17 mouse cellular contexts compared by ENCODE assay signal in genomic region chr8:33067453-33068039, GRCm38 (mm10).
"Had no signal": no experiment of that assay in that cellular context is flagged by ENCODE, and none has a peak within 500 bp of the region (broad histone marks: within the 10 kb centered on the region; RNA-seq: fewer than 3 reads in every experiment).

No protein-coding gene starts in this region.

- H3K4me1 ChIP-seq: limb, embryonic 13.5 days; neural tube, embryonic 15.5 days had no signal

- H3K4me3 ChIP-seq: limb, embryonic 13.5 days; myocyte; neural tube, embryonic 15.5 days had no signal

- DNase-seq: kidney, adult 9 months; kidney, postnatal 36 days; layer of hippocampus, adult 9-11 months; layer of hippocampus, postnatal 36 days; lung, adult 18-20 months; lung, postnatal 4 days; right cerebral cortex, postnatal 4 days; spleen, adult 18-20 months; thymus, adult 18-20 months; thymus, postnatal 14 days had no signal

- H3K36me3 ChIP-seq: limb, embryonic 13.5 days; neural tube, embryonic 15.5 days had no signal

- H3K27ac ChIP-seq: kidney, postnatal 0 days; limb, embryonic 13.5 days; liver, embryonic 14.5 days; neural tube, embryonic 15.5 days had no signal

- H3K27me3 ChIP-seq: limb, embryonic 13.5 days; neural tube, embryonic 15.5 days had no signal

- H3K9me3 ChIP-seq: limb, embryonic 13.5 days; neural tube, embryonic 15.5 days had no signal

- ATAC-seq: lung, postnatal 0 days had no signal

- H3K4me2 ChIP-seq: limb, embryonic 13.5 days; midbrain, embryonic 11.5 days; neural tube, embryonic 15.5 days had no signal

- H3K9ac ChIP-seq: limb, embryonic 13.5 days; liver, embryonic 14.5 days; neural tube, embryonic 15.5 days had no signal
